Mouse (Mus musculus) myocyte (in vitro differentiated cells): ENCODE measurements at regions not wholly inside any gene's neighbourhood (a gene's known extent, or its start where the extent isn't known, plus 50 kb on each side); places are given as distances from the start of the nearest gene placed in this dataset.

Experiments
- CEBPB ChIP-seq: IDR thresholded peaks from 2 replicates; pipeline ENCODE4 v1.6.1; 2011; ENCODE audit warnings: mild to moderate bottlenecking, moderate library complexity; ENCODE audit not compliant: poor library complexity, insufficient read depth, severe bottlenecking
- MAX ChIP-seq: IDR thresholded peaks from one replicate; pipeline ENCODE4 v1.6.1; 2011; ENCODE audit warnings: low read depth, mild to moderate bottlenecking, control low read depth
- MYOD1 ChIP-seq, 3 experiments: IDR thresholded peaks; one replicate each; pipeline ENCODE4 v1.6.1; 2011; ENCODE audit warnings: control low read depth in 2 of 3, low read depth in 2 of 3, mild to moderate bottlenecking in 2 of 3, moderate library complexity in 1 of 3; ENCODE audit not compliant: insufficient read length in 2 of 3, control insufficient read depth in 1 of 3
- MYOG ChIP-seq, 3 experiments: IDR thresholded peaks; one replicate each; pipeline ENCODE4 v1.6.1; 2011; ENCODE audit warnings: control low read depth in 2 of 3, low read depth in 2 of 3, mild to moderate bottlenecking in 2 of 3; ENCODE audit not compliant: insufficient read length in 2 of 3, control insufficient read depth in 1 of 3, insufficient read depth in 1 of 3
- POLR2A ChIP-seq: IDR thresholded peaks from one replicate; pipeline ENCODE4 v1.6.1; 2011; ENCODE audit warnings: low read depth, mild to moderate bottlenecking, control low read depth, moderate library complexity; ENCODE audit not compliant: insufficient read length
- POLR2AphosphoS2 ChIP-seq: IDR thresholded peaks from one replicate; pipeline ENCODE4 v1.6.1; 2011; ENCODE audit warnings: low read depth, control low read depth; ENCODE audit not compliant: insufficient read length
- REST ChIP-seq: IDR thresholded peaks from one replicate; pipeline ENCODE4 v1.6.1; 2011; ENCODE audit warnings: mild to moderate bottlenecking, control low read depth, moderate library complexity; ENCODE audit not compliant: insufficient read depth, insufficient read length
- TCF12 ChIP-seq: IDR thresholded peaks from one replicate; pipeline ENCODE4 v1.6.1; 2011; ENCODE audit warnings: mild to moderate bottlenecking, control low read depth; ENCODE audit not compliant: poor library complexity, insufficient read depth, severe bottlenecking
- USF1 ChIP-seq: IDR thresholded peaks from one replicate; pipeline ENCODE4 v1.6.1; 2011; ENCODE audit warnings: low read depth, mild to moderate bottlenecking, control low read depth, moderate library complexity

GRCm38 (mm10) chr6:103307250-103307580 lies 203.2 kb upstream of the Chl1 start:
- TF ChIP-seq USF1 (no peak), POLR2A (no peak), REST (no peak), CEBPB (no peak), MAX (no peak), POLR2AphosphoS2 (no peak), TCF12 (no peak), MYOD1 (IDR thresholded peaks at IDR 0.05; ENCODE audit: control insufficient read depth in 1 of 3, insufficient read length in 2 of 3, low read depth in 2 of 3) (no peak), MYOG (IDR thresholded peaks at IDR 0.05; ENCODE audit: control insufficient read depth in 1 of 3, insufficient read depth in 1 of 3, insufficient read length in 2 of 3, low read depth in 2 of 3) (no peak)
